Mouse (Mus musculus): ENCODE results near the gene Rest. TPM values are rescaled to one million over a fixed set of nuclear protein-coding genes. Genes with fewer than 3 reads are reported as not detected.

Gene Rest
- total RNA-seq, 4 experiments from 2014 or later, result 8.3 to 10.2 (median 9.2) TPM

DNA sequence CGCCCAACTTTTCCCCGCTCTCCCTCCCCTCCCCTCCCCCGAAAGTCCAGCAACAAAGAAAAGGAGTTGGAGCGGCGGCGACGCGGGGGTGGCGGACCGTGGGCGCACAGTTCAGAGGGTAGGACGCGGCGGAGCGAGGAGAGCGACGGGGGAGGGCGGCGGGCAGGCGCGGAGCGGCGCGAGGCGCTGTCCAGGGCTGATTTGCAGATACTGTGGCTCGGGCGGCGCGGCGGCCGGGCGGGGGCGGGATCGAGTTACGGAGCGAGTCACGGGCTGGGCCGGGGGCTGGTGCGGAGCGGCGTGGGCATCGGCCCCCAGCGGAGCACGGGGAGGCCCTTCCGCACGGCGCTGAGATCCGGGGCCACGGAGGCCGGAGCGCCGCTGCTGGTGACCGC, 377 bp downstream of the Rest start:
- peak; percentile 43 to 56 for DNase-seq (ENCODE audit: low spot score in 2 of 2)

DNA sequence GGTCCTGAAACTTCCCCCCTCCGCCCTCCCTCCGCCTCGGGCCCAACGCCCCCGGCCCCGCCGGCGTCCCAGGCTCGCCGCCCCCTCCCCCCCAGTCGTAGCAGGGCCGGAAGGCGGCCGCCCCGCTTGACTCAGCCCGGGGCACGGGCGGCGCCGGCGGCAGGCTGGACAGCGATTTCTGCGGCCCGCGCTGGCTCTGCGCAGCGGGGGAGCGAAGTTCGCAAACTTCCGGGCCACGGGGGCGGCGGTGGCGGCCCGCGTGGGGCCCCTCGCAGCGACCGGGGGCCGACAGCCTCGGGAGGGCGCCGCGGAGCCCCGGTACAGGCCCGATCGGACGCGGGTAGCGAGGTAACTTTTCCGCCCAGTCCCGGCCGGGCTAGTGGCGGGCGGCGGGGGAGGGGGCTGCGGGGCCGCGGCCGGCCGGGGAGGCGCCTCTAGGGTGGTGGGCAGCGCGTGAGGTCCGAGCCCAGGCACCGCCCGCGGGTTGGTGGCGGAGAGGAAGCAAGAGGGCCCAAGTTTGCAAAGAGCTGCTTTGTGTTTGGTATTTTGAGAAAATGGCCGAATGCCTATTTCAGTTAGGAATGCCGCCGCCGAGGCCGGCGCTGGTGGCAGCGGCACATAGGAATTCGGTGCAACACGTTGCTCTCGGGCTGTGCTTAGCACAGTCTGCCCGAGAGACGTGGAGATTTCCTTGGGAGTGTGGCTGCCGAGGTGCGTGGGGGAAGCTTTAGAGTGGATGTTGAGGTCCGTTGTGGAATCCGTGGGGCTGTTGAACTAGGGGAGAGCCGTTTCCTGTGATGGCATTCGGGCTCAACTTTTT, 985 bp downstream of the Rest start:
- peak in 1 of 2 experiments; percentile 15 for DNase-seq (ENCODE audit: low spot score in 2 of 2)

DNA sequence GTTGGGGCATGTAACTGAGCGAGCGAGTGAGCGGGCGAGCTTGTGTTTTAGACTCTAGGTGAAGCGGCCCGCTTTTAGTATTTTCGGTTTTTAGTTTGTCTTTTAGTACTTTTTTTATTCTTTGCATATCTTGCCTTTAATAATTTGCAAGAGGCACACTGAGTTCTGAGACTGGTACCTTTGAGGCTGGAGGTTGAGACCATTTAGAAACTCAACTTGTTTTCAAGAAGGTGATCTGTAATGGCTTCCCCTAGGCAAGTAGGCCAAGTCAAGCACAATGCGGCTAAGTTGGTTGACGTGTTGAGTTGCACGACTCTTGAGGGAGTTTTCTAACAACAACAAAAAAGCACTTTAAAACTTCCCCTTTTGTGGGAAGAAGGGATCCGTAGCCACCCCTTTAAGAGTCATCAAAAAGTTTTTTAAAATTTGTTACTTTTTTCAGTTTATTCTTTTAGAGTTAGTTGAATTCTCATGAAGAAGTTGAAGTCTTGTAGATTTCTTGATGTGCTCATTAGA, 1.7 kb downstream of the Rest start:
- DNase-seq (ENCODE audit: low spot score in 2 of 2), result no peak

DNA sequence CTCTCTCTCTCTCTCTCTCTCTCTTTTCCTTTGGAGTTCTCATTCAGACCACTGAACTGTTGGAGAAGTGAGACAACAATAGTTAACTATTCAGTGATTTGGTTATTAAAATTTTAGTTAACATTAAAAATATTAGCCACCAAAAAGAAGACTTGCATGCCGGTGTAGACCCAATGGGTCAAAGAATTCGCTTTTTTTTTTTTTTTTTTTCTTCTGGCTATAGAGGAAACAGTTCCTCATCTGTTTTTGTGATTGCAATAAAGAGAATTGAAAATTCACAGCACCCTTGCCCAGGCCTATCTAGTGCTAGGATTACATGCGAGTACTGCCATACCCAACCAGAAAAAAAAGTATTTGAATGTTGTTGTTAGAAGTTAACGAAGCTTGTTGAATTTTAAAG, 2.1 kb downstream of the Rest start:
- no peak for DNase-seq (ENCODE audit: low spot score in 2 of 2)

DNA sequence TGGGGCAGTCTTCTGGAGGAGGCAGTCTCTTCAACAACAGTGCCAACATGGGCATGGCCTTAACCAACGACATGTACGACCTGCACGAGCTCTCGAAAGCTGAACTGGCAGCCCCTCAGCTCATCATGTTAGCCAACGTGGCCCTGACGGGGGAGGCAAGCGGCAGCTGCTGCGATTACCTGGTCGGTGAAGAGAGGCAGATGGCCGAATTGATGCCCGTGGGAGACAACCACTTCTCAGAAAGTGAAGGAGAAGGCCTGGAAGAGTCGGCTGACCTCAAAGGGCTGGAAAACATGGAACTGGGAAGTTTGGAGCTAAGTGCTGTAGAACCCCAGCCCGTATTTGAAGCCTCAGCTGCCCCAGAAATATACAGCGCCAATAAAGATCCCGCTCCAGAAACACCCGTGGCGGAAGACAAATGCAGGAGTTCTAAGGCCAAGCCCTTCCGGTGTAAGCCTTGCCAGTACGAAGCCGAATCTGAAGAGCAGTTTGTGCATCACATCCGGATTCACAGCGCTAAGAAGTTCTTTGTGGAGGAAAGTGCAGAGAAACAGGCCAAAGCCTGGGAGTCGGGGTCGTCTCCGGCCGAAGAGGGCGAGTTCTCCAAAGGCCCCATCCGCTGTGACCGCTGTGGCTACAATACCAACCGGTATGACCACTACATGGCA, 2.8 kb downstream of the Rest start:
- no peak for DNase-seq (ENCODE audit: low spot score in 2 of 2)

DNA sequence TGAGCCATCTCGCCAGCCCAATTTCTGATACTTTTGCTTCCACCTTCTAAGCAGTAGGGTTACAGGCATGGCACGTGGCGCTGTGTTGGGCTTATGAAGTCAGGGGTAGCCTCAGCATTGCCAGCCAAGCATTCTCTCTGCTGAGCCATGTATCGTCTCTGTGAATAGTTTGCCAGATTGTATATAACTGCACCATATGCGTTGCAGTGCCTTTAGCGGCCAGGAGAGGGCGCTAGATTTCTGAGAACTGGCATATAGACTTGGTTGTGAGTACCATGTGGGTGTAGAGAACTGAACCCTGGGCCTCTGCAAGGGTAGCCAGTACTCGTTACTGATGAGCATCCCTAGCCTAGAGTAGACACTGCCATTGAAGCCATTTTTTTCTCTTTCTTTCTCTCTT, 4.1 kb downstream of the Rest start:
- DNase-seq (ENCODE audit: low spot score in 2 of 2), result no peak

DNA sequence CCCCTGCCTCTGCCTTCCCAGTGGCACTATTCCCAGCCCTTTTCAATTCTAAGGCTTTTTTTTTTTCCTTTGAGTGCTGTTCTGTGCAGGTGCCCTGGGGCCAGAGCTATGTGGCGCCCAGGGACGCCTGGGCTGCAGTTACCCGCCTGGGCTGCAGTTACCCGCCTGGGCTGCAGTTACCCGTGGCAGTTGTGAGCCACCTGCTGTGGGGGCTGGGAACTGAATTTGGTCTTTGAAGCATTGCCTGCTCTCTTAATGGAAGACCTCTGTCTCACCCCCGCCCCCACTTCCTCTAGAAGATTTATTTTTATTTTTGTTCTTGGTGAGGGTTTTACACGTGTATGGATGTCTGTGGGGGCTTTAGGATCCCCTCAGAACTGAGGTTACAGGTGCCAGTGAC, 7.9 kb downstream of the Rest start:
- DNase-seq (ENCODE audit: low spot score in 2 of 2), result no peak

DNA sequence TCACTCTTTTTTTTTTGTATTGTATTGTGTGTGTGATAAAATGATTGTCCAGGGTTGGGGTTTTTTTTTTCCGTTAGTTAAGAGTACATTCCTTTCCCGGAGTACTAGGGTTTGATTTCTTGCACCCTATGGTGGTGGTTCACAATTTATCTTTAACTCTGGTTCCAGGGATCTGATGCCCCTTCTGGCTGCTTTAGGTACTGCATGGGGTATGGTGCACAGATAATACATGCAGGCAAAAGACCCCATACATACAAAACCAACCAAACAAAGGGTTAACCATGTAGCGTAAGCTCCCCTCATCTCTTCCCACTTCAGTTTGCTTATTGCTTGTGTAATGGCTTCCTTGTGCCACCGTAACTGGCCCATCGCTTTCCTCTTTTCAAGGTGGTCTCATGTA, 10.7 kb downstream of the Rest start:
- no peak for DNase-seq (ENCODE audit: low spot score in 2 of 2)

DNA sequence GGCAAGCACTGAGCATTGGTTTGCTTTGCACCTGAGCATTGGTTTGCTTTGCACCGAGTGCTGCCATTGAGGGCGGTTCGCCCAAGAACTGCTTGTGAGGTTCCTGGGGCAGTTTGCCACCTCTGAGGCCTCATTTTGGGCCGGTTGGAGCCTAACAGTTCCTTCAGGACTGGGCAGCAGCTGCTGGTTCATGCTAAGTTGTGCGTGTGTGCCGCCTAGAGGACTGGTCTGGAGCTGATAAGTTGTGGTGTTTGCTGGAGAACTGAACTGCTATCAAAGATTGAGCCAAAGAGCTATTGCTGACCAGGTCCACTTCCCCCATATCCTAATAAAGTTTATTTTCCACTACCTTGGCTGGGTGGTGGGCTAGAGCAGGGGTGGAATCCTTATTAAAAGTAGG, 11.9 kb downstream of the Rest start:
- no peak for DNase-seq (ENCODE audit: low spot score in 2 of 2)

DNA sequence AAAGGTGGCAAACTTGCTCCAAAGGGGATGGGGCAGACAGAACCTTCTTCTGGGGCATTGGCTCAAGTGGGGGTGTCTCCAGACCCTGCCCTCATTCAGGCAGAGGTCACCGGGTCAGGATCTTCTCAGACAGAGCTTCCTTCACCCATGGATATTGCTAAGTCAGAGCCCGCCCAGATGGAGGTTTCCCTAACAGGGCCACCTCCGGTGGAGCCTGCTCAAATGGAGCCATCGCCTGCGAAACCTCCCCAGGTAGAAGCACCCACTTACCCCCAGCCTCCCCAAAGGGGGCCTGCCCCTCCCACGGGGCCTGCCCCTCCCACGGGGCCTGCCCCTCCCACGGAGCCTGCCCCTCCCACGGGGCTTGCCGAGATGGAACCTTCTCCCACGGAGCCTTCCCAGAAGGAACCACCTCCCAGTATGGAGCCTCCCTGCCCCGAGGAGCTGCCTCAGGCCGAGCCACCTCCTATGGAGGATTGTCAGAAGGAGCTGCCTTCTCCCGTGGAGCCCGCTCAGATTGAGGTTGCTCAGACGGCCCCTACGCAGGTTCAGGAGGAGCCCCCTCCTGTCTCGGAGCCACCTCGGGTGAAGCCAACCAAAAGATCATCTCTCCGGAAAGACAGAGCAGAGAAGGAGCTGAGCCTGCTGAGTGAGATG, 16.4 kb downstream of the Rest start:
- no peak for DNase-seq (ENCODE audit: low spot score in 2 of 2)

DNA sequence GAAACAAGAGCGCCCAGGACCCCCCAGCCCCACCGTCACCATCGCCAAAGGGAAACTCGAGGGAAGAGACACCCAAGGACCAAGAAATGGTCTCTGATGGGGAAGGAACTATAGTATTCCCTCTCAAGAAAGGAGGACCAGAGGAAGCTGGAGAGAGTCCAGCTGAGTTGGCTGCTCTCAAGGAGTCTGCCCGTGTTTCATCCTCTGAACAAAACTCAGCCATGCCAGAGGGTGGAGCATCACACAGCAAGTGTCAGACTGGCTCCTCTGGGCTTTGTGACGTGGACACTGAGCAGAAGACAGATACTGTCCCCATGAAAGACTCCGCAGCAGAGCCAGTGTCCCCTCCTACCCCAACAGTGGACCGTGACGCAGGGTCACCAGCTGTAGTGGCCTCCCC, 17.0 kb downstream of the Rest start:
- DNase-seq (ENCODE audit: low spot score in 2 of 2), result no peak

DNA sequence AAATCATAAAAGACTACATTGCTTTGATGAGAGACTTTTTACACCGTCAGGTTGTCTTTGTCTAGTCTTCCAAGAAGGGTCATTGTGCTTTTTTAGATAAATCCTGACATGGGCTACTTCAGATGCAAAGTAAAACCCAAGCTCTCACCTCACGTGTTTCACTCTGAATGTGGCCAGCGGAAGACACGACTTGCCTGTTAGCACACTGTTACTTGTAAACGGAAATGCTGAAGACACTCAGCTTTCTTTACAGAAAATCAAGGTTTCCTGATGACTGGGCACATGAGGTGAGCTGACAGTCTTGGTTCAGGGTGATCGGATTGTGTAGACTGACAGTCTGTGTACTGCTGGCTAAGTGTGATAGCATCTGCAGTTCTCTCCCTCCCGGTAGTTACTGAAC, 20.4 kb downstream of the Rest start:
- DNase-seq (ENCODE audit: low spot score in 2 of 2), result no peak

DNA sequence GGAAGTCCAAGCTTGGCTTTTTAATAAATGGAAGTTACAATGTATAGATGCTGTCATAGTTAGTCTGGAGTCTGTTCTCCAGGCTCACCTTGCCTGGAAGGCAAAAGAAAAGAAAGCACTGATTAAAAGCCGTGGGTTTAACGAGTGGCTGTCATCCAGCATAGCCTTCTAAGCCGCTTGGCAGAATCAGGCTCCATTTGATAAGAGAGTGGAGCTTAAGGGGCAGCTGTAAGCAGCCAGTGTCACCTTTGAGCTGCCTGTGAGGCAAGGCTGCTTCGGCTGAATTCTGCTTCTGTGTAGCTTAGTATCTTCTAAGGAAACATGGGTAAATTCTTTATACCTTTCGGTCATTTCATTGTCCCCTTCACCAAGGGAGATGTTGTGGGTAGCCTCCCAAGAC, 21.6 kb downstream of the Rest start:
- DNase-seq (ENCODE audit: low spot score in 2 of 2), result no peak

DNA sequence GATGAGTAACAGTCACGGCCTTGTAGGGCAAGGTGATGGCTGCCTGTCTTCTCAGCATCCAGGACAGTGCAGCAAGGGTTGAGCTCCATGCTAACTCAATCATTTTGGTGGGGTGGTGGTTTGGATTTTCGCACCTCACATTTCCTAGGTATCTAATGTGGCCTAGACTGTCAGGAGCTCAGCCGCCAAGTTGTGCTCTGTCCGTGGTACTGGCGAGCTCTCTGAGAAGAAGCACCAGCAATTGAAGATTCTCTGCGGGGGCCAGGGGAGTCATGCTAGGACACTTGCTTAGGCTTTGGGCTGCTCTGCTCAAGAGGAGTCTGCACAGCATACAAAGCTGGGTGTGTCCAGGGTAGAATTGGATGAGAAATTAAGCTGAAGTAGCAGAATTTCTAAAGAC, 22.6 kb downstream of the Rest start:
- DNase-seq (ENCODE audit: low spot score in 2 of 2), result no peak

DNA sequence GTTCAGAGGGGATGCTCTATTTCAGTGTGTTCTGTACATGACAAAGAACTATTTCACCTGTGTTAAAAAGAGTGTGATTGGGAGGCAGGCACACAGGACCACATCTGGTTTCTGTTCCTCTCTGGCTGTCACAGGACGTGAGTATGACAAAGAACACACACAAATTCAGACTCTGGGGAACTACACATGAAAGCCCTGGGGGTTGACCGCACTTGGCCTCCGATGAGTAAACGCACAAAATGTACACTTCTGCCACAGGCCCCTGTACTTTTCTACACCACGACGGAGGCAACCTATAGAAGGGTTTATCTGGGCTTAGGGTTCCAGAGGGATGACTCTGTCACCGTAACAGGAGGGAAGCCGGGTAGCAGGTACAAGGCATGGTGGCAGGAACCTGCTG, 24.4 kb downstream of the Rest start:
- no peak for DNase-seq (ENCODE audit: low spot score in 2 of 2)

DNA sequence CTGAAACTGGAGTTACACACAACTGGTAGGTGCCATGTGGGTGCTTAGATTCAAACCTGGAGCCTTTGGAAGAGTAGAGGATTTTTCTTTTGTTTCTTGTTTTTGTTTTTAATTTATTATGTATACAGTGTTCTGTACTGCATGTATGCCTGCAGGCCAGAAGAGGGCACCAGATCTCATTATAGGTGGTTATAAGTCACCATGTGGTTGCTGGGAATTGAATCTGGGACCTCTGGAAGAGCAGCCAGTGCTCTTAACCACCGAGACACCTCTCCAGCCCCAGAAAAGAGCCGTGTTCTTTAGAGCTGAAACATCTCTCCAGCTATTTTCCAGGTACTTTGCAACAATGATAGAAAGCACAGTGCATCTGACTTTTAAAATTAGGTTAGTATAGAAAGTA, 25.3 kb downstream of the Rest start:
- no peak for DNase-seq (ENCODE audit: low spot score in 2 of 2)

DNA sequence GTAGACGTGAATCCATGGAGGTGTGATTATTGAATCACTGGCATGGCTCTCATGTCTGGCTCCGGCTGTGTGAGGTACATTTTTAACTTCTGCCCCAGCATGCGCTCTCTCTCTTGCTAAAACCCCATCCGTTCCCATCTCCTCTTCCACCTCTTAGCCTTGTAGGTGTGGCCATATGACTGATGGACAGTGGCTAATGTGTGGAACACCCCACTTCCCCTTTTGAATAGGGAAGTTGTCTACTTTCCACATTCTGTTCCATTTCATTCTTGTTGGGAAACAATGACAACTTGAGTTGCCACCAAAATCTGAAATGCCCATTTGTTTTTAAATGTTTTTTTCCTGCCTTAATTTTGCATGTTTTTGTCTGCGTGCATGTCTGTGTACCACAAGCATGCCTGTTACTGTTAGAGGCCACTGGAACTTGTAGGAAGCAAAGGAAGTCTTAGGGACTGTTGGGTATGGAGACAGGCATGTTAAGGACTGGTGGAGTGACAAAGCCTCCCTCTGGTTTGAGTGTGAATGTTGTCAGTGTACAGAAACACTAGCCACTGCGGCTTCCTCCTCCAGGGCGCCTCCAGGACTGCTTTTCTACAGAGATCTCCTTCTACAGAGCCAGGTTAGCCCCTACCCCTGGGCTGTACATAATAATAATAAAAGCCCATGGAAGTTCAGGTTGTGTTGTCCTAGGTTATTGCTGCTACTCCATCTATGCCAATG, 27.7 kb downstream of the Rest start:
- no peak for DNase-seq (ENCODE audit: low spot score in 2 of 2)

DNA sequence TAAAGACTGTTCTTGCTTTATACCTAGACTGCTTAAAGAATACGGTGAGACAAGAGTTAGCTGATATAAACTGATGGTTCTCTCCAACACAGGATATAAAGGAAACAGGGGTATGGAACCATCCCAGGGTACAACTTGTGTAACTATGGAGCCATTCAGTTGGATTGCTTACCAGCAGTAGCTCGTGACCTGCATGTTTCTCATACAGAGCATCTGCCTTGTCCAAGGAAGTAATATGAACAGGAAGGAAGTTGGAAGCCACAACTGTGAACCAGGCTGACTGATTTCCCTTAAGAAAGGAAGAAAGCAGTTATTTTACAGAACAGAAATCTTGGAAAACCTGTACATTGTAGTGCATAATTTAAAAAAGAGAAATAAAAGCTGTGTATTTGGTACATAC, 34.2 kb downstream of the Rest start:
- DNase-seq (ENCODE audit: low spot score in 2 of 2), result no peak

DNA sequence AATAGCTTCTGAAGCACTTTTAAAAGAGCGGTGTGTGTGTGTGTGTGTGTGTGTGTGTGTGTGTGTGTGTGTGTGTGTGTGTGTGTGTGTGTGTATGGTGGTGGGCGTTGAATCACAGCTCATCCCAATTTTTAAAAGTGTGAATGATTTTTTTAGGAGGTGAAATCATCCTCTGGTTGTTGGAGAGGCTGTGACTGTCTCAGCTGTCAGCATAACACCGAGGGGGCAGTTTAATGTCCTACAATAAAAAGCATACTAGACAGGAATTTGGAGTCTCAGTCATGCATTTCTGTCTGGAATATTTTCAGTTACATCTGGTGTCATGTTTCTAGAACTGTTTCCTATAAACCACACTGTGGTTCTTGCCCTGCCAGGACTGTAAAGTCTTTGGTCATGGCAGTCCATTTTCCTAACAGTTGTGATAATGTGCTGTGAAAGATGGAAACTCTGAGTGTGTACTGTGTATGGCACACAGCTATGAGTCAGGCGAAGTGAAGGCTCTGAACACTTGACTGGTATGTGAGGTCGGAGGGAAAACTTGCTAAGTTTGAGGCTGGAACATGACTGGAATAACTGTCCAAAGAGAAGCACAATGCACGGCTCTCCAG, 36.1 kb downstream of the Rest start:
- no peak for DNase-seq (ENCODE audit: low spot score in 2 of 2)

DNA sequence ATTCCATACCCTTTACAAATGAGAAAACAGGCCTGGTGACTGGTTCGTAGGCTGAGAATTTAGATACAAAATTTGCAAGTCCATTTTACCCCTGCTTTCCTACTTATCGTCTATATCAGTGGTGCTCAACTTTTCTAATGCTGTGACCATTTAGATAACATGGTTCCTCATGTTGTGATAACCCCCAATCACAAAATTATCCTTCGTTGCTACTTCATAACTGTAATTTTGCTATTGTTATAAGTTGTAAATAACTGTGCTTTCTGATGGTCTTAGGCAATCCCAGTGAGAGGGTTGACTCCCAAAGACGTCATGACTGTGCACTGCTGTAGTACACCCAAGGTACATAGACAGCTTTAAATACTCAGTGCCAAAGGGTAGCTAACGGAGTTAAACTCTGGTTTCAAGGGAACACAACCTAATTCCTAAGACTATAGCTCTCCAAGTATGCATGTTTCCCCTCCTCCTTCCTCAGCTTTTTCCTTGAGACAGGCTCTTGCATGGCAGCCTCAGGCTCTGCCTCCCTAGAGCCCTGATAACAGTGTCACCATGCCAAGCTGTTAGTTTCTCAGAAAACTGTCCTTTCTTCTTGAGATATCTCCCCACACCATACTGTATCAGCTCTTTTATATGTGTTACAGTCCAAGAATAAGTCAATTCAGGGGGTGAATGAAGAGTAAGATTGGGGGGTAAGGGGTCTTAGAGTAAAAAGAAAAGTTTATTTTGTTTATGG, 42.7 kb downstream of the Rest start:
- no peak for DNase-seq (ENCODE audit: low spot score in 2 of 2)
